Mouse (Mus musculus) MEL (cell line): ENCODE measurements around the gene Kansl1. TPM values are rescaled to one million over a fixed set of nuclear protein-coding genes. Genes with fewer than 3 reads are reported as not detected.
A peak's percentile ranks its signal among the peaks of the same experiment; 100 is the strongest.

ENCODE experiments used
- DNase-seq: peaks from one replicate; pipeline ENCODE4 v3.0.0; 2011; ENCODE audit warnings: low read depth, low spot score
- H3K27ac ChIP-seq: 2 replicates; pipeline ENCODE4 v1.5.1; 2012; ENCODE audit warnings: low read depth, mild to moderate bottlenecking, control low read depth, low read length, moderate library complexity; ENCODE audit not compliant: control insufficient read depth
- H3K27me3 ChIP-seq, 2 experiments: fragments of 150-350 bp in 1 of 2; sonication (generic) in 1 of 2; 2 replicates each; pipeline ENCODE4 v1.6.1; 2012; ENCODE audit warnings: low read length in 2 of 2, mild to moderate bottlenecking in 2 of 2, improper control_type of control experiment in 1 of 2, moderate library complexity in 1 of 2; ENCODE audit not compliant: insufficient read depth in 2 of 2, control insufficient read depth in 1 of 2
- H3K36me3 ChIP-seq, 2 experiments: 2 replicates each; pipeline ENCODE4 v1.6.1; 2012 to 2014; ENCODE audit warnings: low read length in 2 of 2, improper control_type of control experiment in 1 of 2, inconsistent platforms in 1 of 2, mild to moderate bottlenecking in 1 of 2; ENCODE audit not compliant: insufficient read depth in 2 of 2, control insufficient read depth in 1 of 2
- H3K4me1 ChIP-seq, 2 experiments: fragments of 150-350 bp in 1 of 2; sonication (generic) in 1 of 2; 2 replicates each; pipeline ENCODE4 v1.6.1; 2012; ENCODE audit warnings: low read length in 2 of 2, improper control_type of control experiment in 1 of 2, mild to moderate bottlenecking in 1 of 2; ENCODE audit not compliant: insufficient read depth in 2 of 2, control insufficient read depth in 1 of 2
- H3K4me3 ChIP-seq, 2 experiments: fragments of 150-350 bp in 1 of 2; sonication (generic) in 1 of 2; 2 replicates each; pipeline ENCODE4 v1.5.1; 2012; ENCODE audit warnings: low read depth in 2 of 2, low read length in 2 of 2, mild to moderate bottlenecking in 2 of 2, moderate library complexity in 2 of 2, control low read depth in 1 of 2, improper control_type of control experiment in 1 of 2; ENCODE audit not compliant: control insufficient read depth in 1 of 2, insufficient read depth in 1 of 2
- H3K79me2 ChIP-seq: 2 replicates; pipeline ENCODE4 v1.6.1; 2012; ENCODE audit warnings: mild to moderate bottlenecking, low read length, moderate library complexity; ENCODE audit not compliant: control insufficient read depth, poor library complexity, insufficient read depth
- H3K9ac ChIP-seq: 2 replicates; pipeline ENCODE4 v1.6.1; 2012; ENCODE audit warnings: low read depth, mild to moderate bottlenecking, control low read depth, low read length, moderate library complexity; ENCODE audit not compliant: control insufficient read depth, poor library complexity, severe bottlenecking
- H3K9me3 ChIP-seq: fragments of 150-350 bp; sonication (generic); replicated peaks from 2 replicates; pipeline ENCODE4 v1.6.1; 2012; ENCODE audit warnings: mild to moderate bottlenecking, low read length, improper control_type of control experiment, moderate library complexity; ENCODE audit not compliant: insufficient read depth
- BHLHE40 ChIP-seq: IDR thresholded peaks from 2 replicates; pipeline ENCODE4 v1.6.1; 2012; ENCODE audit warnings: low read depth, mild to moderate bottlenecking, inconsistent platforms, low read length, improper control_type of control experiment, borderline replicate concordance
- CHD1 ChIP-seq: IDR thresholded peaks from 2 replicates; pipeline ENCODE4 v1.6.1; 2012; ENCODE audit warnings: low read depth, mild to moderate bottlenecking, inconsistent platforms, low read length, improper control_type of control experiment
- CHD2 ChIP-seq: IDR thresholded peaks from 2 replicates; pipeline ENCODE4 v1.6.1; 2011; ENCODE audit warnings: low read length, improper control_type of control experiment
- CTCF ChIP-seq, 3 experiments: IDR thresholded peaks in 2 of 3; conservative IDR thresholded peaks in 1 of 3; 2 replicates each; pipeline ENCODE4 v1.5.1; 2011 to 2012; ENCODE audit warnings: low read length in 3 of 3, low read depth in 2 of 3, mild to moderate bottlenecking in 2 of 3, improper control_type of control experiment in 1 of 3, inconsistent platforms in 1 of 3, mixed read lengths in 1 of 3, moderate library complexity in 1 of 3; ENCODE audit not compliant: control insufficient read depth in 1 of 3, insufficient read depth in 1 of 3, poor library complexity in 1 of 3, severe bottlenecking in 1 of 3
- E2F4 ChIP-seq: IDR thresholded peaks from 2 replicates; pipeline ENCODE4 v1.6.1; 2011; ENCODE audit warnings: low read depth, low read length, improper control_type of control experiment, borderline replicate concordance
- ELF1 ChIP-seq: IDR thresholded peaks from 2 replicates; pipeline ENCODE4 v1.6.1; 2014; ENCODE audit warnings: low read depth, mild to moderate bottlenecking, inconsistent platforms, low read length, improper control_type of control experiment, moderate library complexity
- EP300 ChIP-seq, 2 experiments: IDR thresholded peaks; 2 replicates each; pipeline ENCODE4 v1.6.1; 2011; ENCODE audit warnings: improper control_type of control experiment in 2 of 2, low read length in 2 of 2, low read depth in 1 of 2, mild to moderate bottlenecking in 1 of 2
- ETS1 ChIP-seq: IDR thresholded peaks from 2 replicates; pipeline ENCODE4 v1.6.1; 2012; ENCODE audit warnings: low read depth, mild to moderate bottlenecking, inconsistent platforms, low read length, improper control_type of control experiment, moderate library complexity
- GATA1 ChIP-seq: IDR thresholded peaks from 2 replicates; pipeline ENCODE4 v1.6.1; 2011; ENCODE audit warnings: low read depth, low read length, improper control_type of control experiment
- HCFC1 ChIP-seq: IDR thresholded peaks from 2 replicates; pipeline ENCODE4 v1.6.1; 2012; ENCODE audit warnings: low read depth, mild to moderate bottlenecking, inconsistent platforms, low read length, improper control_type of control experiment, moderate library complexity
- JUND ChIP-seq: IDR thresholded peaks from 2 replicates; pipeline ENCODE4 v1.6.1; 2011; ENCODE audit warnings: low read depth, mild to moderate bottlenecking, improper control_type of control experiment, low read length
- KAT2A ChIP-seq: conservative IDR thresholded peaks from 2 replicates; pipeline ENCODE4 v1.6.1; 2012; ENCODE audit warnings: low read depth, low read length, improper control_type of control experiment, inconsistent platforms
- MAFK ChIP-seq: IDR thresholded peaks from 2 replicates; pipeline ENCODE4 v1.6.1; 2011; ENCODE audit warnings: low read depth, mild to moderate bottlenecking, low read length, improper control_type of control experiment, borderline replicate concordance
- MAX ChIP-seq: IDR thresholded peaks from 2 replicates; pipeline ENCODE4 v1.6.1; 2011; ENCODE audit warnings: low read length, improper control_type of control experiment
- MAZ ChIP-seq: IDR thresholded peaks from 2 replicates; pipeline ENCODE4 v1.6.1; 2012; ENCODE audit warnings: low read depth, mild to moderate bottlenecking, inconsistent platforms, low read length, improper control_type of control experiment
- MXI1 ChIP-seq: IDR thresholded peaks from 2 replicates; pipeline ENCODE4 v1.6.1; 2011; ENCODE audit warnings: mild to moderate bottlenecking, low read depth, low read length, improper control_type of control experiment
- MYB ChIP-seq: IDR thresholded peaks from 2 replicates; pipeline ENCODE4 v1.6.1; 2011; ENCODE audit warnings: mild to moderate bottlenecking, low read depth, low read length, improper control_type of control experiment
- NRF1 ChIP-seq: IDR thresholded peaks from 2 replicates; pipeline ENCODE4 v1.6.1; 2014; ENCODE audit warnings: low read depth, mild to moderate bottlenecking, inconsistent platforms, low read length, improper control_type of control experiment, moderate library complexity; ENCODE audit not compliant: poor library complexity, insufficient read depth, severe bottlenecking
- POLR2AphosphoS2 ChIP-seq: IDR thresholded peaks from 2 replicates; pipeline ENCODE4 v1.6.1; 2011; ENCODE audit warnings: low read length, improper control_type of control experiment
- POLR2AphosphoS5 ChIP-seq: IDR thresholded peaks from 2 replicates; pipeline ENCODE4 v1.6.1; 2012; ENCODE audit warnings: low read depth, borderline replicate concordance, mild to moderate bottlenecking, inconsistent platforms, low read length, moderate library complexity, mixed read lengths
- RAD21 ChIP-seq: IDR thresholded peaks from 2 replicates; pipeline ENCODE4 v1.6.1; 2011; ENCODE audit warnings: mild to moderate bottlenecking, low read depth, low read length, improper control_type of control experiment
- RCOR1 ChIP-seq: IDR thresholded peaks from 2 replicates; pipeline ENCODE4 v1.6.1; 2012; ENCODE audit warnings: low read depth, mild to moderate bottlenecking, inconsistent platforms, low read length, improper control_type of control experiment
- SIN3A ChIP-seq: IDR thresholded peaks from 2 replicates; pipeline ENCODE4 v1.6.1; 2012; ENCODE audit warnings: low read length, improper control_type of control experiment, inconsistent platforms
- SMC3 ChIP-seq: IDR thresholded peaks from 2 replicates; pipeline ENCODE4 v1.6.1; 2011; ENCODE audit warnings: low read depth, low read length, improper control_type of control experiment
- TAL1 ChIP-seq: IDR thresholded peaks from 2 replicates; pipeline ENCODE4 v1.6.1; 2012; ENCODE audit warnings: mild to moderate bottlenecking, inconsistent platforms, low read length, moderate library complexity, mixed read lengths
- TBP ChIP-seq: IDR thresholded peaks from 2 replicates; pipeline ENCODE4 v1.8.0; 2011; ENCODE audit warnings: low read depth, low read length, improper control_type of control experiment
- TCF12 ChIP-seq: IDR thresholded peaks from 2 replicates; pipeline ENCODE4 v1.6.1; 2014; ENCODE audit warnings: low read depth, mild to moderate bottlenecking, inconsistent platforms, low read length, improper control_type of control experiment, moderate library complexity
- UBTF ChIP-seq: IDR thresholded peaks from 2 replicates; pipeline ENCODE4 v1.6.1; 2012; ENCODE audit warnings: low read depth, mild to moderate bottlenecking, inconsistent platforms, low read length, improper control_type of control experiment, moderate library complexity, borderline replicate concordance; ENCODE audit not compliant: insufficient read depth
- USF1 ChIP-seq: IDR thresholded peaks from 2 replicates; pipeline ENCODE4 v1.6.1; 2014; ENCODE audit warnings: low read depth, mild to moderate bottlenecking, inconsistent platforms, low read length, improper control_type of control experiment, moderate library complexity
- ZC3H11A ChIP-seq: IDR thresholded peaks from 2 replicates; pipeline ENCODE4 v1.6.1; 2012; ENCODE audit warnings: low read depth, mild to moderate bottlenecking, inconsistent platforms, low read length, improper control_type of control experiment
- ZKSCAN1 ChIP-seq: IDR thresholded peaks from 2 replicates; pipeline ENCODE4 v1.6.1; 2012; ENCODE audit warnings: low read depth, mild to moderate bottlenecking, inconsistent platforms, low read length, improper control_type of control experiment, moderate library complexity
- ZMIZ1 ChIP-seq: IDR thresholded peaks from 2 replicates; pipeline ENCODE4 v1.6.1; 2012; ENCODE audit warnings: low read depth, mild to moderate bottlenecking, inconsistent platforms, low read length, improper control_type of control experiment, moderate library complexity
- ZNF384 ChIP-seq: IDR thresholded peaks from 2 replicates; pipeline ENCODE4 v1.6.1; 2012; ENCODE audit warnings: low read depth, mild to moderate bottlenecking, inconsistent platforms, low read length, improper control_type of control experiment
- polyA plus RNA-seq, 2 experiments: library from polyadenylated mRNA; stranded (reverse) in 1 of 2; unstranded in 1 of 2; fragments of >175 nt in 1 of 2; fragments of >200 nt in 1 of 2; gene quantifications; 2 replicates each; pipeline versions ENCODE4 v1.2.1 to v1.2.4; 2012; ENCODE audit warnings: low replicate concordance in 2 of 2, low read depth in 1 of 2; ENCODE audit not compliant: insufficient read length in 2 of 2, insufficient read depth in 1 of 2, missing spikeins in 1 of 2
- total RNA-seq: library from RNA; depleted of rRNA; stranded (reverse); fragments of 300-350 nt; gene quantifications from 2 replicates; pipeline ENCODE4 v1.2.3, GENCODE M21; 2012

Gene Kansl1
- total and polyA plus RNA-seq, 3 experiments = 14.9 to 76.3 (median 56.4) TPM

DNA sequence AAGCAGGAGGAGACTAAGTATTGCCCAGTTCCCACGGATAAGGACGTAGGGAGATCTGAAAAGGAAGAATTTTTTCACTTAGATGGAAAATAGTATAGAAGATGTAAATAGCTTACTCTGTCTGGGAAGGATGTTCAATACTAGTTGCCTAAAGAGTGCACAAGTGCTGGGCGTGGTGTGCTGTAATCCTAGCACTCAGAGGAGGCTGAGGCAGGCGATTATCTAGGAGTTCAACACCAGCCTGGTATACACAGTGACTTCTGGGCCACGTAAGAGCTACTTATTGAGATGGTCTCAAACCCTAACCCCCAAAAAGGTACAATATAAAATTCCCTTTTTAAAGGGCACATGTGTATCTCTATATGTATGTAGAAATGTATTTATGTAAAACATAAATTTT lies 963 bp downstream of the Kansl1 start:
- no peak for TF ChIP-seq MAFK
- 0 out of 2 replicates have a peak, but pooled peaks have one; percentile 28 for TF ChIP-seq SIN3A
- peaks cover 15% of the 10 kb centered on the region for H3K79me2 ChIP-seq
- no peak overlapping the region for H3K27ac ChIP-seq
- H3K9me3 ChIP-seq = no peaks in the 10 kb centered on the region
- peaks cover 3 to 5% of the 10 kb centered on the region in 2 experiments for H3K4me1 ChIP-seq
- peaks cover 0 to 3% of the 10 kb centered on the region in 2 experiments; a peak in 2 of 4 replicates for H3K27me3 ChIP-seq
- no peak overlapping the region for H3K9ac ChIP-seq
- H3K36me3 ChIP-seq = peaks cover 0 to 28% of the 10 kb centered on the region in 2 experiments
- peak; percentile 48 for DNase-seq
- no peak overlapping the region; a peak in 1 of 4 replicates for H3K4me3 ChIP-seq

GRCm38 (mm10) chr11:104461551-104461950 lies 7.1 kb downstream of the Kansl1 start:
- H3K27me3 ChIP-seq = no peaks in the 10 kb centered on the region
- H3K9me3 ChIP-seq = no peaks in the 10 kb centered on the region
- H3K9ac ChIP-seq = no peak overlapping the region
- peaks cover 6 to 10% of the 10 kb centered on the region in 2 experiments for H3K36me3 ChIP-seq
- H3K4me1 ChIP-seq = no peaks in the 10 kb centered on the region
- DNase-seq = peak; percentile 89
- H3K27ac ChIP-seq = no peak overlapping the region
- H3K4me3 ChIP-seq = no peak overlapping the region
- H3K79me2 ChIP-seq = peaks cover 8% of the 10 kb centered on the region
- TF ChIP-seq CTCF (IDR thresholded peaks at IDR 0.05 in 2 of 3, conservative IDR thresholded peaks at IDR 0.05 in 1 of 3; ENCODE audit: control insufficient read depth in 1 of 3, insufficient read depth in 1 of 3, low read depth in 2 of 3, low read length in 3 of 3, poor library complexity in 1 of 3, severe bottlenecking in 1 of 3) (peak; percentile 25 to 97 (median 78); a peak in 5 of 6 replicates), CHD1 (no peak), POLR2AphosphoS2 (no peak), MAX (no peak), RCOR1 (no peak), ELF1 (no peak), MYB (no peak), UBTF (no peak), ZKSCAN1 (no peak; the same call in 1 of the 2 replicates), GATA1 (peak; percentile 29; the same call in 1 of the 2 replicates), NRF1 (no peak), USF1 (no peak), EP300 (IDR thresholded peaks at IDR 0.05; ENCODE audit: low read depth in 1 of 2, low read length in 2 of 2) (no peak), MXI1 (no peak), BHLHE40 (peak; percentile 53; the same call in 1 of the 2 replicates), TBP (no peak), TCF12 (no peak), ZMIZ1 (no peak), TAL1 (no peak), SIN3A (peak; percentile 61; the same call in 1 of the 2 replicates), ETS1 (no peak), ZNF384 (peak; percentile 68), JUND (no peak; the same call in 1 of the 2 replicates), POLR2AphosphoS5 (no peak), KAT2A (no peak), CHD2 (no peak), E2F4 (no peak), HCFC1 (peak; percentile 56), MAZ (no peak), ZC3H11A (peak; percentile 80), RAD21 (peak; percentile 89), SMC3 (peak; percentile 93)
